Mouse (Mus musculus) CD8-positive naive resting alpha-beta T cell, adult 2 months (primary cell): ENCODE measurements around the gene Tgfbr3.

ENCODE experiments used
- DNase-seq, 2 experiments: peaks; one replicate each; pipeline ENCODE4 v3.0.0; 2022; ENCODE audit warnings: low read depth in 2 of 2, low spot score in 2 of 2

Tgfbr3 gene

GRCm38 (mm10) chr5:107116821-107117220 lies 172.6 kb downstream of the Tgfbr3 start:
- no peak for DNase-seq

- DNase-seq = no peak
Measured at GRCm38 (mm10) chr5:107112656-107113275, 176.7 kb downstream of the Tgfbr3 start.

GRCm38 (mm10) chr5:107111802-107112201 lies 177.6 kb downstream of the Tgfbr3 start:
- no peak for DNase-seq

DNA sequence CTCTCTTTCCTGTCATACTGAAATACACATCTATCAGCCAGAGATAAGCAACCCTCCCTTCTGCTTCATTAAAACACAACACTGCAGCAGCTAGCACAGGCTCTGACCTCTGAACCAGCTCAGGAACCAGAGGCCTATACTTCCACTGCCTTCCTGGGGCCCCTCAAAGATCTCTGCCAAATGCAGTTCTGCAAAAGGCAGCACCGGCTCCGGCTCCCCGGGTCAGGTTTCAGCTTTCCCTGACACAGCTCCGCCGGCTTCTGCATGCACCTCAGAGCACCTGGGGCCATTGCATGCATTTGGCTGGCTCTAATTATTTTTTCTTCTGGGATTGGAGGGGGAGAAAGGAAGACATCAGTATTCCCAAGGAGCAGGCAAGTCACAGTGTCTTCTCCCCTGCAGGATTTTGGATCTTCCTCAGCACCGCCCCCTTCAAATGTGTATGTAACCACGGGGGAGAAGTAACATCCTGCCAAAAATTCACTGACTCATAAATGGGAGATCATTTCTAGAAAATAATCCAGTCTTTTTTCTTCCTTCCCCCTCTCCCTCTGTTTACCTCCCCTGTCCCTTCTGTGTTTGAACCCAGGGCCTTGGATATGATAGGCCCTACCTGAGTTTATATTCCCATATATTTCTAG lies 178.4 kb downstream of the Tgfbr3 start:
- DNase-seq = no peak

- DNase-seq = no peak
Measured at GRCm38 (mm10) chr5:107110089-107110879, 179.1 kb downstream of the Tgfbr3 start.

DNA sequence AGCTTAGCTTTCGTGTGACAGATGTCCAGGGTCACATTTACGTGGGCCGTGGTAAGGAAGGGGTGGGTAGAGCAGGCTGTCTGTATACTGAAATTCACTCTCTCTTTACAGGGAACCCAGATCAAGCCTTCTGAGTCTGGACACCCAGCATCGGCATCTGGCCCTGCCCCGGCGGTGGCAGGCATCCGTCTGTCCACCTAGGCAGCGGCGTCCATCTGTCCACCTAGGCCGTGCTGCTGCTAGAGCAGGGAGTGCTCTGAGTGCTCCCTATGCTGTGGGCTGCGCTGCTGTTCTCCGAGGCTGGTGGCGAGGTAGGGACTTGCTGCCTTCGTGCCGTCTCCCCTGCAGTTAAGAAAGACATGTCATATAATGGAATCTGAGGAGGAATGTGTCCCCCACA lies 180.0 kb downstream of the Tgfbr3 start:
- no peak for DNase-seq

GRCm38 (mm10) chr5:107106793-107107192 lies 182.6 kb downstream of the Tgfbr3 start:
- no peak for DNase-seq

- DNase-seq = no peak
Measured at GRCm38 (mm10) chr5:107106139-107106538, 183.3 kb downstream of the Tgfbr3 start.

GRCm38 (mm10) chr5:107103591-107103990 lies 185.8 kb downstream of the Tgfbr3 start:
- DNase-seq = no peak

DNA sequence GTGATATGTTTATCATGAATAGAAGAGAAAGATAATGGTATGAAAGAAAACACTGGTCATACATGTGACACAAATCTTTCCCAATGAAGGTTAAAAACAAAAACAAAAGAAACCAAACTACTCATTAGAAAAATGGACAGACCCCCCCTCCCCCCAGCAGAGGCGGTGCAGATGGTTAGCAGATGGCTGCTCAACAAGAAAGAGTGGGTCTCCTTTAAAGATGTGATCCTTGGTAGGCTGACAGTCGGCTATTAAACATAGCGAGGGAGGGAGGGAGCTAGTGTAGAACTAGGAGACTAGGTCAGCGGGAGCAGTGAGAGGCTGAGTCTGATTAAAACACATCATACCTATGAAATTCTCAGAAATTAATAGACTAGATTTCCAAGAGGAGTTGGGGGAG lies 186.5 kb downstream of the Tgfbr3 start:
- DNase-seq = no peak

DNA sequence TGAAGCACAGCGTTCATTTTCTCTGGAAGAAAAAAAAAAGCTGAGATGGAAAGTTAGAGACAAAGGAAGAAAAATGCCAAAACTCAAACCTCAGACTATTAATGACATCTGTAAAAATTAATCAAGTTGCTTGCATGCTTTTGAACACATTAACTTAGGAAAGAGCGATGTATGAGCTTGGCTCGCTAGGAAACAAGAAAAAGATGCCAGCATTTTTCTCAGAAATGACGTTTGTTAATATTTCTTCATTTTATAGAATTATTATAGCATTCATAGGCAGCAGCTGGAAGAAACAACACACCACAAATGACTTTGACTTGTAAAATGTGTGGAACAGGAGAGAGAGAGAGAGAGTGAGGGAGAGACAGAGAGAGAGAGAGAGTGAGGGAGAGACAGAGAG lies 187.7 kb downstream of the Tgfbr3 start:
- DNase-seq = no peak

- DNase-seq = peak; percentile 12 to 13
Measured at GRCm38 (mm10) chr5:107101135-107101534, 188.3 kb downstream of the Tgfbr3 start.

GRCm38 (mm10) chr5:107099634-107100033 lies 189.8 kb downstream of the Tgfbr3 start:
- no peak for DNase-seq

DNA sequence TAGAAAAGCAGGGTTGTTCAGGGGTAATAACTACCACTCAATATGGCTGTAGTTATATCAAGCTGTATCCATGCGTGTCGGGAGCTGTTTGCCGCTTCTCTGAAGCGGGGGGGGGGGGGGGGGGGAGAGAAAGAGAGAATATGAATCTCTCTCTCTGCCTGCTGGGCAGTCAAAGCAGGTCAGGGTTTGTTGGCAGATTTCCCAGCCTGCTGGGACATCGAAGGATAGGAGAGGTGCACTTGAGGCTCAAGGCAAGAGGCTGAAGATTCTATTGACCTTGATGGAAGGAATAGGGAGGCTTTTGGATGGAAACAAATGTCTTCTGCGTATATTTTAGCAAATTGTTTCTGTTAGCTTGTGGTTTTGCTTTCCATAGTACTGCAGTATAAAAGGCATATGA lies 190.4 kb downstream of the Tgfbr3 start:
- no peak for DNase-seq

DNA sequence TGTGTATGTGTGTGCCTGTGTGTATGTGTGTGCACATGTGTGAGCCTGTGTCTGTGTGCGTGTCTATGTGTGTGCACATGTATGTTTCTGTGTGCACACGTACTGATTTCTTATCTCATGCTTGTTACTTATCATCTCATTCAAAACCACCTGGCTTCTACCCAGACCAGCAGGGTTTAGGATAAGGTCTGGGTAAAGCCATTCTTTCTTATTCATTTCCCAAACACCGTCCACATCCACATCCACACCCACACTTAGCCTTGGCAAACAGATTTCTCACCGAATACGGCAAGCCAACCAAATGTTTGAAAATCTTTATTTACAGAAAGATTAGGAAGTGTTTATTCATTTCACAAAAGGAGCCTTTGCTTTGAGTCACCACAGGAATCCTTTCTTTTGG lies 191.4 kb downstream of the Tgfbr3 start:
- no peak for DNase-seq

- no peak for DNase-seq
Measured at GRCm38 (mm10) chr5:107097314-107097713, 192.1 kb downstream of the Tgfbr3 start.

DNA sequence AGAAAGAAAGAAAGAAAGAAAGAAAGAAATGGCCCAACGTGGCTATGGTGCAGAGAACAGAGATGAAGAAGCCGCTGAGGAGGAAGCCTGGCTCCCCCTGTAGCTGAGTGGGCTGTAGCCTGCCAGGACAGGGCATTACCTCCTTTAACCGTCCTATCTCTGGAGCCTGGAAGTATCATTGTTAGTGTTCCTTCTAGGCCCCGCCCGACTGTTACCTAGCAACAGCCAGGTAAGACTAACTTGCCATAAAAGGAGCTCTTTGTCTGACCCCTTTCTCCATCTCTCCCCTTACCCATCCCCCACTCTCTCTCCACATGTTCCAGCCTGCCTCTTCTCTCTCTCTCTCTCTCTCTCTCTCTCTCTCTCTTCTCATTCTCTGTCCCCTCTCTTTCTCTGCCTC lies 195.2 kb downstream of the Tgfbr3 start:
- no peak for DNase-seq

DNA sequence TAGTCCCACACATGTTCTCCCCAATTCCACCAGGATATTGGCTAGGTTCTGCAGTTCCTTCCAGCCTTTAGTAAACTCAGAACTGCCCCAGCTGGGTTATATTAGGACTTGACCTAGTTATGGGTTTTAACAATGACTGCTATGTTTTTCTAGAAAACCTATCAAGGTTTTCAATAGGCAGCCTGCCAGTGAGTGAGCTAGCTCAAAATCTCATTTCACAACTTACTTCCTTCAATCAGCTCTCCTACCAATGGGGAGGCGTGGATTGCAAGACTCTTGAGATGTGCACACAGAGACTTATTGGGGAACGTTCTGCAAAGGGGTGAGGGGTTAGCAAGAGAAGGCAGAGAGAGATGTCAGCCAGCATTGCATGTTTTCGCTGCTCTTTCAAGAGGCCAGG lies 196.2 kb downstream of the Tgfbr3 start:
- DNase-seq = no peak

DNA sequence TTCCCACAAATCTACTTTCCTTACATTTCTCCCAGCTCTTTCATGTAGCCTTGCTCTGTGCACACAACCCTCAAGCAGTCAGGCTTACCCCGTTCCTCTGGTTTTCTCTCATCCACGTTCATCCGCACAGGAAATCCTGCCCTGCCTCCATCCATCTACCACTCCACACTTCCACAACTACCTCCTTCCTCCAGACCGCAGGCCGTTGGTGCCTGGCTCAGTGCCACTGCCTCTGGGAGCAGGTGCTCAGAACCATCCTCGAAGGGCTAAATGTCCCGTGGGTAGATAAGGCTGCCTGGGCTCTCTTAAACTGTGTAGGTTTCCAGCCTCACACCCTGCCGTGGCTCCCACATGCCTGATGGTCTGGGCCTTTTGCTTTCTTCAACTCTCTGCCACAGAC lies 197.3 kb downstream of the Tgfbr3 start:
- DNase-seq = no peak

- no peak for DNase-seq
Measured at GRCm38 (mm10) chr5:107089966-107090365, 199.5 kb downstream of the Tgfbr3 start.

DNA sequence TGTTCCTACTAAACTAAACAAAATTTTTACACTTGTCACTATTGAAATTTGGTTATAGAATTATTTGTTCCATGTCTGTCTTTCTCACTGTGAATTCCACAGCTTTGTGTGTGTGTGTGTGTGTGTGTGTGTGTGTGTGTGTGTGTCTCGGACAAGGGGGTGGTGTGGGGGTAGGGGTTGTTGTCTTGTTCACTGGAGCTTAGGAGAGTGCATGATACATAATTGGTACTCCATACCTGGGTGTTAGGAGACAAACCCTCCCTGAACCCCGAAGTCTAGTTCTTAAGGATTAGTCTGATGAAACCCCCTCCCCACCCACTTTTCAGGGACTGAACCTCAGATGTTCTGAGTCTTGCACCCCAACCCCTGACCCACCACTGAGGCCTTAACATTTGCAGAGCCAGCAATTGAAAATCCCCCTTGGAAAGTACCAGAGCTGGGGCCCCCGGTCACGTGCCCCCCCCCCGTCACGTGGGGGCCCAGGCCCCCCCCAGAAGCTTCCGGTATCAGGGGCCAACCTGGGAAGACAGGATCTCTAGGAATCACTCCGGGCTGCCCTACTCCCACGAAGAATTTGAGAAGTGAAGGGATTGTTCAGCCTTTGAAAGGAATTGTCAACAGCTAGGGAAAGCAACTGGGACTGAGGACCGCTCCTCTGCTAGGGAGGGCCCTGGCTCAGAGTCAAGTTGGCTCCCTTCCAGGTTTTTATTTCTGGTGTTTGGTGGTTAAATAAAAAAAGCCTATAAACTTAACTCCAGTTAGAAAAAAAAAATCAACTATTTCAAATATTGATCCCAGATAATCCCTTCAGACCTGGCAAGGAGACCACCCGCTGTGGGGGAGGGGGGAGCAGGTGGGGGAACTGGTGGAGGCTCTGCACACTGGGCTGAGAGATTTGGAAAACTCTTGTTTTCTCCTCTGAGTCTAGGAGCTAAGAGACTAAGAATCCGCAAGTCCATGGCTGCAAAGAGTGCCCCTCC lies 201.3 kb downstream of the Tgfbr3 start:
- DNase-seq = no peak
